Mouse (Mus musculus) intestine, embryonic 14.5 days (tissue): ENCODE results near the gene Plxna4. TPM values are rescaled to one million over a fixed set of nuclear protein-coding genes. Genes with fewer than 3 reads are reported as not detected.

ENCODE experiments used
- ATAC-seq: fragments of 200-750 bp; cut with Nextera tagmentation; replicated peaks from 2 replicates; pipeline ENCODE4 v1.8.0; 2017; ENCODE audit warnings: low read depth, moderate number of reproducible peaks, moderate TSS enrichment, moderate library complexity; ENCODE audit not compliant: low FRiP score, low TSS enrichment
- DNase-seq: peaks from one replicate; pipeline ENCODE4 v3.0.0-alpha.2; 2018; ENCODE audit warnings: low spot score
- H3K27ac ChIP-seq: fragments of 300-500 bp; sonication (generic); 2 replicates; pipeline ENCODE4 v1.5.1; 2014; ENCODE audit warnings: low read depth, mild to moderate bottlenecking, control low read depth
- H3K27me3 ChIP-seq: fragments of 300-500 bp; sonication (generic); replicated peaks from 2 replicates; pipeline ENCODE4 v1.6.1; 2014; ENCODE audit warnings: low read length, control low read depth; ENCODE audit not compliant: control insufficient read depth, insufficient read depth
- H3K36me3 ChIP-seq: fragments of 300-500 bp; sonication (generic); 2 replicates; pipeline ENCODE4 v1.6.1; 2014; ENCODE audit warnings: low read length, control low read depth; ENCODE audit not compliant: control insufficient read depth, insufficient read depth
- H3K4me1 ChIP-seq: fragments of 300-500 bp; sonication (generic); replicated peaks from 2 replicates; pipeline ENCODE4 v1.6.1; 2014; ENCODE audit warnings: low read length, control low read depth, mixed read lengths; ENCODE audit not compliant: control insufficient read depth, insufficient read depth
- H3K4me2 ChIP-seq: fragments of 300-500 bp; sonication (generic); 2 replicates; pipeline ENCODE4 v1.6.1; 2014; ENCODE audit warnings: low read length
- H3K4me3 ChIP-seq: fragments of 300-500 bp; sonication (generic); 2 replicates; pipeline ENCODE4 v1.5.1; 2014; ENCODE audit warnings: low read depth, low read length, control low read depth, mixed read lengths
- H3K9ac ChIP-seq: fragments of 300-500 bp; sonication (generic); 2 replicates; pipeline ENCODE4 v1.6.1; 2014; ENCODE audit warnings: mild to moderate bottlenecking, low read length
- H3K9me3 ChIP-seq: fragments of 300-500 bp; sonication (generic); 2 replicates; pipeline ENCODE4 v1.6.1; 2016; ENCODE audit warnings: low read length, control low read depth; ENCODE audit not compliant: control insufficient read depth
- WGBS: fragments of 180-500 bp; shearing (Covaris S2); extraction: QIAGEN DNeasy Blood & Tissue Kit; methylation state at CpG from one replicate; pipeline ENCODE4 v1.1.7; 2014; 5-methylcytosine and 5-hydroxymethylcytosine counted together
- polyA plus RNA-seq: library from polyadenylated mRNA; unstranded; fragments of >200 nt; fragmentation: Nextera tagmentation; extraction: Ambion mirVana; gene quantifications from 2 replicates; pipeline ENCODE4 v1.2.1, GENCODE M21; 2014

Plxna4 gene
- polyA plus RNA-seq, 1 experiment from 2014 or later = 4.7 TPM

- Histone ChIP-seq H3K36me3 (no peaks in the 10 kb centered on the region), H3K27me3 (no peaks in the 10 kb centered on the region), H3K4me1 (no peaks in the 10 kb centered on the region), H3K27ac (no peak overlapping the region), H3K4me3 (no peak overlapping the region), H3K9ac (no peak overlapping the region), H3K9me3 (no peaks in the 10 kb centered on the region), H3K4me2 (no peak overlapping the region)
- DNase-seq = no peak
- WGBS = 61% methylated on average over 6 of the region's 6 CpGs
- ATAC-seq = no peak
Observed at GRCm38 (mm10) chr6:32437219-32437618, 150.8 kb downstream of the Plxna4 start.

DNA sequence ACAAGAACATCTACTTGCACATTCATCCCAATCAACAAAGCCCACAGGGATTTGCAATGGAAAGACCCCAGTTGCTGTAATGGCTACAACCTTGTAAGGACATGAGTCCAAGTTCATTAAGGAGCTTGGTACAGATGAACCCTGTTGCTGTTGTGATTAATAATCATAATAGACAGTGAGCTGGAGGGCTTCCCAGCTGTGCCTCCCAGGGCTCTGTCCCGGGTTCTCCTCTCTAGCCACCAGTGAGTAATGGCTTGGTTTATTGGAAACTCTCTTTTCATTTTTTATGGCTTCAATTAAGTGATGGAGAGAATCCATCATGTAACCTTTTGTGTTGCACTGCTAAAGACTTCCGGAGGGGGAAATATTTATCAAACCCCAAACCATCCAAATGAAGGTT, 164.9 kb downstream of the Plxna4 start:
- no peak overlapping the region for H3K9ac ChIP-seq
- WGBS = 58% methylated on average over 2 of the region's 2 CpGs

DNA sequence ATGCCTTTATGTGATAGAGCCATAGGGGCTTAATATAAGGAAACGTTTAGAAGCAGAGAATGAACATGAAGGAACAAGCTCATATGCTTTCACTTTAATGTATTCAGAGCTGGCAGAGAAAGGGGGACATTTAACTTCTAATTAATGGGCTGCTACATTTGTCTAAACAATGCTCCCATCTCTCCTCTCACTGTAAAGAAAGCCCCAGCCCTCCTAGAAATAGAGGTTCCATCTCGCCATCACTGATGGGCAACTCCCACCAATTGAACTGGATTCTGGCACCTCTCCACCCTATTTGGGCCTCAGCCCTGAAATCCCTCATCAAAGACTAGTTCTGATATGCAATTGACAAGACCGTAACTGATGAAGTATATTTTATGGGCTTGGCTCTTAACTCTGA, 167.4 kb downstream of the Plxna4 start:
- ATAC-seq (no peak), DNase-seq (no peak)
- H3K4me3 ChIP-seq = no peak overlapping the region
- no peak overlapping the region for H3K4me2 ChIP-seq
- H3K27me3 ChIP-seq = no peaks in the 10 kb centered on the region
- H3K9ac ChIP-seq = no peak overlapping the region
- no peaks in the 10 kb centered on the region for H3K36me3 ChIP-seq
- WGBS = 74% methylated on average over 3 of the region's 3 CpGs
- H3K4me1 ChIP-seq = no peaks in the 10 kb centered on the region
- no peak overlapping the region for H3K27ac ChIP-seq
- no peaks in the 10 kb centered on the region for H3K9me3 ChIP-seq

More for the DNA sequence above, 164.9 kb downstream of the Plxna4 start:
- Histone ChIP-seq H3K4me3 (no peak overlapping the region), H3K36me3 (no peaks in the 10 kb centered on the region), H3K9me3 (no peaks in the 10 kb centered on the region), H3K27me3 (no peaks in the 10 kb centered on the region), H3K4me1 (no peaks in the 10 kb centered on the region), H3K4me2 (no peak overlapping the region), H3K27ac (no peak overlapping the region)
- DNase-seq (no peak), ATAC-seq (no peak)

DNA sequence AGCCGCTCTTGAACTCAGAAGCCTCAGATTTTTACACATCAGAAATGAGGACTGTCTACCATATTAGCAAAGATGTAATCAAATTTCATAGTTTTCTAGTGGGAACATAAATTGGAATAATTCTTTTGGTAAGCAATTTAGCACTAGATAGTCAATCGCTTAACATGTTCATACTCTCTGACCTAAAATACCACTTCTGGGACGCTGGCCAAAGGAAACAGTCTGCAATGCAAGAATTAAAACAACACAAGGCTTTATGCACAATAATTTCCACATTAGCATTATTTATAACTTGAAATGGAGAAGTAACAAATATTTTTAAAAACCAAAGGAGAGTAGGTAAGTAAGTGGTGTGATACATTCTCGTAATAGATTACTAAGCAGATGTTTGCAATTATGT, 170.6 kb downstream of the Plxna4 start:
- 78% methylated on average over 4 of the region's 4 CpGs for WGBS
- H3K27me3 ChIP-seq = no peaks in the 10 kb centered on the region
- H3K36me3 ChIP-seq = no peaks in the 10 kb centered on the region
- H3K4me2 ChIP-seq = no peak overlapping the region
- DNase-seq (no peak), ATAC-seq (no peak)
- H3K4me3 ChIP-seq = no peak overlapping the region
- no peak overlapping the region for H3K27ac ChIP-seq
- no peaks in the 10 kb centered on the region for H3K4me1 ChIP-seq
- no peaks in the 10 kb centered on the region for H3K9me3 ChIP-seq
- no peak overlapping the region for H3K9ac ChIP-seq

- DNase-seq = no peak
- no peak overlapping the region for H3K27ac ChIP-seq
- H3K36me3 ChIP-seq = no peaks in the 10 kb centered on the region
- H3K4me3 ChIP-seq = no peak overlapping the region
- H3K4me1 ChIP-seq = no peaks in the 10 kb centered on the region
- 61% methylated on average over 5 of the region's 5 CpGs for WGBS
- no peak overlapping the region for H3K9ac ChIP-seq
- no peak overlapping the region for H3K4me2 ChIP-seq
- H3K27me3 ChIP-seq = no peaks in the 10 kb centered on the region
- ATAC-seq = no peak
- H3K9me3 ChIP-seq = no peaks in the 10 kb centered on the region
Observed at GRCm38 (mm10) chr6:32411325-32411724, 176.7 kb downstream of the Plxna4 start.

- H3K4me1 ChIP-seq = no peaks in the 10 kb centered on the region
- 28% methylated on average over 1 of the region's 1 CpGs for WGBS
- no peak overlapping the region for H3K4me2 ChIP-seq
- no peaks in the 10 kb centered on the region for H3K9me3 ChIP-seq
- no peak overlapping the region for H3K9ac ChIP-seq
- DNase-seq (no peak), ATAC-seq (no peak)
- no peaks in the 10 kb centered on the region for H3K36me3 ChIP-seq
- no peak overlapping the region for H3K27ac ChIP-seq
- no peaks in the 10 kb centered on the region for H3K27me3 ChIP-seq
- no peak overlapping the region for H3K4me3 ChIP-seq
Observed at GRCm38 (mm10) chr6:32409625-32410024, 178.4 kb downstream of the Plxna4 start.

- Histone ChIP-seq H3K4me3 (no peak overlapping the region), H3K27me3 (no peaks in the 10 kb centered on the region), H3K9ac (no peak overlapping the region), H3K4me1 (no peaks in the 10 kb centered on the region), H3K27ac (no peak overlapping the region), H3K9me3 (no peaks in the 10 kb centered on the region), H3K4me2 (no peak overlapping the region), H3K36me3 (no peaks in the 10 kb centered on the region)
- ATAC-seq (no peak), DNase-seq (no peak)
- WGBS = 21% methylated on average over 8 of the region's 8 CpGs
Observed at GRCm38 (mm10) chr6:32407574-32408185, 180.3 kb downstream of the Plxna4 start.

GRCm38 (mm10) chr6:32406316-32407095, 181.5 kb downstream of the Plxna4 start:
- Histone ChIP-seq H3K9me3 (no peaks in the 10 kb centered on the region), H3K27ac (no peak overlapping the region), H3K4me2 (no peak overlapping the region), H3K4me3 (no peak overlapping the region), H3K4me1 (no peaks in the 10 kb centered on the region), H3K9ac (no peak overlapping the region), H3K27me3 (no peaks in the 10 kb centered on the region), H3K36me3 (no peaks in the 10 kb centered on the region)
- ATAC-seq (no peak), DNase-seq (no peak)
- 83% methylated on average over 20 of the region's 20 CpGs for WGBS
